Mouse (Mus musculus) olfactory bulb, adult 2 months (tissue): ENCODE measurements at regions not wholly inside any gene's neighbourhood (a gene's known extent, or its start where the extent isn't known, plus 50 kb on each side); places are given as distances from the start of the nearest gene placed in this dataset.

Experiments used
- CTCF ChIP-seq: fragments of 200-500 bp; IDR thresholded peaks from 2 replicates; pipeline ENCODE4 v1.5.1; 2012; ENCODE audit warnings: low read depth, mild to moderate bottlenecking, low read length, moderate library complexity; ENCODE audit not compliant: insufficient read depth
- POLR2A ChIP-seq: fragments of 200-500 bp; IDR thresholded peaks from 2 replicates; pipeline ENCODE4 v1.6.1; 2012; ENCODE audit warnings: mild to moderate bottlenecking, low read depth, low read length, moderate library complexity; ENCODE audit not compliant: insufficient read depth

DNA sequence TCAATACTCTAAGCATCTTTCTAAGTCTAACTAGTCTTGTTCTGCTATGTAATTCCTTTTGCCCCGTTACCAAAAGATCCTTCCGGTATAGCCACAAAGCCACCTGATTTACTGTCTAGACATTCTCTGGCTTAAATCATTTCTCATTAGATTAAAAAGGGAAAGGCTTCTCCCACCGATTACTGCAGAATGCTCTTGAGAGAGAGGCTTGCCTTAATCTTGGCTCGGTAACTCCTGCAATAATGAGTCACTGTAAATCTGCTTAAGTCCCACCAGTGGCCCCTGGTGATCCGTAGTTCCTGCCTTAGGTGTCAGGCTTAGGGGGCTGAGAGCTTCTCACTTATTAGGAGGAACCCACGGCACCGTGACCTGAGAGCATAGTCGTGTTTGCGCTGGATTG, 220.1 kb upstream of the Trpc7 start:
- TF ChIP-seq CTCF (no peak), POLR2A (no peak)
